Mouse (Mus musculus) neural tube, embryonic 14.5 days (tissue): Measurements from ENCODE around the gene Hist1h3f. TPM values are rescaled to one million over a fixed set of nuclear protein-coding genes. Genes with fewer than 3 reads are reported as not detected.
"Not testable (repeated sequence)": the region's sequence is repeated elsewhere in the genome, so short reads cannot be mapped to it uniquely, and the experiment has no call there.

Source experiments
- ATAC-seq: fragments of 200-750 bp; cut with Nextera tagmentation; 2 replicates; pipeline ENCODE4 v1.8.0; 2017; ENCODE audit warnings: low read depth, mild to moderate bottlenecking, moderate TSS enrichment, moderate library complexity
- H3K27ac ChIP-seq: fragments of 300-500 bp; sonication (generic); 2 replicates; pipeline ENCODE4 v1.5.1; 2014; ENCODE audit warnings: low read depth, mild to moderate bottlenecking, control low read depth, low read length, moderate library complexity, mixed read lengths
- H3K27me3 ChIP-seq: fragments of 300-500 bp; sonication (generic); 2 replicates; pipeline ENCODE4 v1.6.1; 2014; ENCODE audit warnings: low read length; ENCODE audit not compliant: control insufficient read depth, insufficient read depth
- H3K36me3 ChIP-seq: fragments of 300-500 bp; sonication (generic); 2 replicates; pipeline ENCODE4 v1.6.1; 2014; ENCODE audit warnings: low read length, mixed read lengths; ENCODE audit not compliant: control insufficient read depth, insufficient read depth
- H3K4me1 ChIP-seq: fragments of 300-500 bp; sonication (generic); 2 replicates; pipeline ENCODE4 v1.6.1; 2014; ENCODE audit warnings: low read length; ENCODE audit not compliant: control insufficient read depth, insufficient read depth
- H3K4me2 ChIP-seq: fragments of 300-500 bp; sonication (generic); 2 replicates; pipeline ENCODE4 v1.6.1; 2014; ENCODE audit warnings: mild to moderate bottlenecking, low read depth, low read length, control low read depth
- H3K4me3 ChIP-seq: fragments of 300-500 bp; sonication (generic); 2 replicates; pipeline ENCODE4 v1.5.1; 2014; ENCODE audit warnings: low read depth, low read length, control low read depth, mixed read lengths
- H3K9ac ChIP-seq: fragments of 300-500 bp; sonication (generic); replicated peaks from 2 replicates; pipeline ENCODE4 v1.6.1; 2014; ENCODE audit warnings: low read depth, mild to moderate bottlenecking, control low read depth, low read length, mixed read lengths
- H3K9me3 ChIP-seq: fragments of 300-500 bp; sonication (generic); 2 replicates; pipeline ENCODE4 v1.6.1; 2016; ENCODE audit warnings: low read length; ENCODE audit not compliant: control insufficient read depth
- WGBS: fragments of 180-500 bp; shearing (Covaris S2); extraction: QIAGEN DNeasy Blood & Tissue Kit; methylation state at CpG from one replicate; pipeline ENCODE4 v1.1.7; 2014; 5-methylcytosine and 5-hydroxymethylcytosine counted together
- microRNA-seq: library from miRNA; unstranded; fragments of <30 nt; microRNA quantifications from one replicate; pipeline ENCODE4, GENCODE M21; 2016
- polyA plus RNA-seq: library from polyadenylated mRNA; unstranded; fragments of >200 nt; fragmentation: Nextera tagmentation; extraction: Ambion mirVana; gene quantifications from 2 replicates; pipeline ENCODE4 v1.2.1, GENCODE M21; 2014

The Hist1h3f gene
- polyA plus RNA-seq, 1 experiment from 2014 or later = not detected

DNA sequence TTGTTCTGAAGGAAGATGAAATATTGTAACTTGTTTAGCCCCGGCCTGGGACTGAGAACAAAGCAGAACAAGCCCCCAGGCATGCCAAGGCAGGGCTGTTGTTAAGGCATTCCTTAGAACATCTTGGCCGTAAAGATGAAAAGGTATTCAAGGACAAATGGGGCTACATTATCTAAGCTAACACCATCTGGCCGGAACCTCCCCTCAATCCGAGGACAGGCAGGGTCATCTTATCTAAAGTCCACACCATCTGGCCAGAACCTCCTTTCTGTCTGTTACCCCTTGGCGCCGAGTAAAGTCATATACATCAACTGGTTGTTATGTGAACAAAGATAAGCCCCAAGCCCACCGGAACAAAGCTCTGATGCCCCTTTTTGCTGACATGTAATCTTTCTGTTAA, 48.0 kb downstream of the Hist1h3f start:
- not testable (repeated sequence) for H3K9ac ChIP-seq, H3K36me3 ChIP-seq, H3K4me3 ChIP-seq, H3K4me2 ChIP-seq, H3K27ac ChIP-seq, H3K4me1 ChIP-seq, H3K27me3 ChIP-seq, ATAC-seq, H3K9me3 ChIP-seq
- 84% methylated on average over 7 of the region's 7 CpGs for WGBS

DNA sequence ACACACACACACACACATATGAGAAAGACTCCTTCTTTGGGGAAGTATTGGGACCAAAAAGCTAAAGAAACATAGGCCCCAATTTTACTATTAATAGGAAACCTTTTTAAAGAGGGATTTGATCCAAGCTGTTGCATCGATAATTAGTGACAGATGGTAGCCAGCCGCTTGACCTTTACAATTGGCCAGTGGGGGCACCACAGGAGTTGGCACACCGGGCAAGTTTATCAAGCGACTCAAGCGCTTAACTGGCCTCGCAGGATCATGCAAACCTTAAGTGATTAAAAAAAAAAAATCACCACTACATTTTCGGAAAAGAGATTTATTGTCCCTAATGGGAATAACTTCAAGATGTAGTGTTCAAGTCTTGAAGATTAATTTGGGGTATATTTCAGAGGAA, 48.8 kb downstream of the Hist1h3f start:
- Histone ChIP-seq H3K9me3 (no peaks in the 10 kb centered on the region), H3K9ac (no peak overlapping the region), H3K36me3 (no peaks in the 10 kb centered on the region), H3K27me3 (no peaks in the 10 kb centered on the region), H3K4me1 (no peaks in the 10 kb centered on the region), H3K4me2 (no peak overlapping the region), H3K4me3 (no peak overlapping the region), H3K27ac (no peak overlapping the region)
- WGBS = 93% methylated on average over 7 of the region's 7 CpGs
- ATAC-seq = no peak

GRCm38 (mm10) chr13:23593051-23593770, 49.4 kb downstream of the Hist1h3f start:
- H3K4me2 ChIP-seq = no peak overlapping the region
- no peaks in the 10 kb centered on the region for H3K9me3 ChIP-seq
- 87% methylated on average over 5 of the region's 5 CpGs for WGBS
- no peak for ATAC-seq
- H3K27ac ChIP-seq = no peak overlapping the region
- no peaks in the 10 kb centered on the region for H3K27me3 ChIP-seq
- no peaks in the 10 kb centered on the region for H3K4me1 ChIP-seq
- no peak overlapping the region for H3K4me3 ChIP-seq
- H3K36me3 ChIP-seq = no peaks in the 10 kb centered on the region
- H3K9ac ChIP-seq = no peak overlapping the region

Small RNAs within 50 kb of the gene (microRNA-seq; reads per million reads assigned to microRNA genes)
- not detected for gene Gm44297
- not detected for gene Gm44359
- gene Gm44394 = not detected
- not detected for gene n-TStga1

Other genes with a start within 250 kb of the Hist1h3f start
- 51.9 and 59.8 TPM in 2 replicates for gene Zfp322a, start 174.8 kb upstream of the Hist1h3f start, polyA plus RNA-seq
- gene Abt1, start 120.2 kb upstream of the Hist1h3f start, polyA plus RNA-seq = 8.8 and 9.5 TPM in 2 replicates
- 0.17 TPM in 1 of 2 replicates, not detected in the other for gene Btn1a1, start 78.2 kb upstream of the Hist1h3f start, polyA plus RNA-seq
- gene Btn2a2, start 55.2 kb upstream of the Hist1h3f start, polyA plus RNA-seq = not detected in 2 replicates
- 1.7 and 2.1 TPM in 2 replicates for gene Hist1h4h, start 13.0 kb upstream of the Hist1h3f start, polyA plus RNA-seq
- gene Hist1h2af, start 10.1 kb upstream of the Hist1h3f start, polyA plus RNA-seq = not detected in 2 replicates
- gene Hist1h3g, start 8.6 kb upstream of the Hist1h3f start, polyA plus RNA-seq = 0.72 TPM in 1 of 2 replicates, not detected in the other
- 0.33 TPM in 1 of 2 replicates, not detected in the other for gene Hist1h2bh, start 660 bp upstream of the Hist1h3f start, polyA plus RNA-seq
- gene Hist1h4f, start 7.6 kb downstream of the Hist1h3f start, polyA plus RNA-seq = not detected in 2 replicates
- gene Hist1h1d, start 9.2 kb downstream of the Hist1h3f start, polyA plus RNA-seq = 0.07 and 0.13 TPM in 2 replicates
- gene Hist1h3e, start 18.3 kb downstream of the Hist1h3f start, polyA plus RNA-seq = 1.9 and 2.4 TPM in 2 replicates
- gene Hist1h2ae, start 27.2 kb downstream of the Hist1h3f start, polyA plus RNA-seq = 11.7 and 12.9 TPM in 2 replicates
- gene Hist1h2bg, start 27.3 kb downstream of the Hist1h3f start, polyA plus RNA-seq = 0.75 and 1.1 TPM in 2 replicates
- 0.94 TPM in 1 of 2 replicates, not detected in the other for gene Hist1h2bf, start 30.1 kb downstream of the Hist1h3f start, polyA plus RNA-seq
- 1.1 TPM in 1 of 2 replicates, not detected in the other for gene Hist1h2ad, start 30.3 kb downstream of the Hist1h3f start, polyA plus RNA-seq
- 0.50 and 1.1 TPM in 2 replicates for gene Hist1h3d, start 31.7 kb downstream of the Hist1h3f start, polyA plus RNA-seq
- gene Hist1h4d, start 37.5 kb downstream of the Hist1h3f start, polyA plus RNA-seq = 23.6 and 25.2 TPM in 2 replicates
- 1.1 and 1.3 TPM in 2 replicates for gene Hist1h2be, start 77.1 kb downstream of the Hist1h3f start, polyA plus RNA-seq
- 3.3 and 4.3 TPM in 2 replicates for gene Hist1h1e, start 78.5 kb downstream of the Hist1h3f start, polyA plus RNA-seq
- gene Hist1h2ac, start 139.9 kb downstream of the Hist1h3f start, polyA plus RNA-seq = 0.17 and 0.41 TPM in 2 replicates
- 11.6 and 20.8 TPM in 2 replicates for gene Hist1h2bc, start 140.1 kb downstream of the Hist1h3f start, polyA plus RNA-seq
- gene Hist1h1t, start 151.8 kb downstream of the Hist1h3f start, polyA plus RNA-seq = not detected in 2 replicates
- 2.1 and 3.5 TPM in 2 replicates for gene Hist1h4c, start 154.4 kb downstream of the Hist1h3f start, polyA plus RNA-seq
- 2.4 and 4.7 TPM in 2 replicates for gene Hfe, start 166.8 kb downstream of the Hist1h3f start, polyA plus RNA-seq
- 5.3 and 8.4 TPM in 2 replicates for gene Hist1h1c, start 194.8 kb downstream of the Hist1h3f start, polyA plus RNA-seq
- gene Hist1h3c, start 201.6 kb downstream of the Hist1h3f start, polyA plus RNA-seq = not detected in 2 replicates
- gene Hist1h2bb, start 202.7 kb downstream of the Hist1h3f start, polyA plus RNA-seq = not detected in 2 replicates
- 3.5 and 4.0 TPM in 2 replicates for gene Hist1h2ab, start 207.1 kb downstream of the Hist1h3f start, polyA plus RNA-seq
- 0.51 and 1.3 TPM in 2 replicates for gene Hist1h3b, start 208.2 kb downstream of the Hist1h3f start, polyA plus RNA-seq
- gene Hist1h4b, start 213.0 kb downstream of the Hist1h3f start, polyA plus RNA-seq = 1.8 TPM in 1 of 2 replicates, not detected in the other
- gene Hist1h4a, start 217.2 kb downstream of the Hist1h3f start, polyA plus RNA-seq = not detected in 2 replicates
- gene Hist1h3a, start 218.3 kb downstream of the Hist1h3f start, polyA plus RNA-seq = 0.75 and 1.2 TPM in 2 replicates
- gene Hist1h1a, start 219.6 kb downstream of the Hist1h3f start, polyA plus RNA-seq = not detected in 2 replicates
- not detected in 2 replicates for gene Trim38, start 225.9 kb downstream of the Hist1h3f start, polyA plus RNA-seq